Mouse (Mus musculus): Measurements from ENCODE around the gene Crybb1. TPM values are rescaled to one million over a fixed set of nuclear protein-coding genes. Genes with fewer than 3 reads are reported as not detected.
A peak's percentile ranks its signal among the peaks of the same experiment; 100 is the strongest.

Crybb1 gene
- polyA plus RNA-seq, 1 experiment from 2014 or later: 2.3 TPM

GRCm38 (mm10) chr5:112282780-112283482, 27.3 kb downstream of the Crybb1 start:
- WGBS: 72% methylated on average over 9 of the region's 9 CpGs

GRCm38 (mm10) chr5:112283543-112284202, 28.1 kb downstream of the Crybb1 start:
- H3K4me1 ChIP-seq: peaks cover 30% of the 10 kb centered on the region

More at GRCm38 (mm10) chr5:112282780-112283482, 27.3 kb downstream of the Crybb1 start:
- Histone ChIP-seq H3K4me1 (peaks cover 35% of the 10 kb centered on the region), H3K4me3 (no peak overlapping the region), H3K27me3 (no peaks in the 10 kb centered on the region), H3K9ac (no peak overlapping the region), H3K27ac (no peak overlapping the region), H3K4me2 (replicated peaks) (no peak overlapping the region), H3K9me3 (replicated peaks) (no peaks in the 10 kb centered on the region), H3K36me3 (no peaks in the 10 kb centered on the region)
- no peak for ATAC-seq (ENCODE audit: low FRiP score)

GRCm38 (mm10) chr5:112284203-112284582, 28.6 kb downstream of the Crybb1 start:
- Histone ChIP-seq H3K27ac (peak overlapping the region; percentile 48; the same call in 1 of the 2 replicates), H3K9ac (no peak overlapping the region), H3K4me2 (replicated peaks) (no peak overlapping the region), H3K9me3 (replicated peaks) (no peaks in the 10 kb centered on the region), H3K4me1 (peaks cover 29% of the 10 kb centered on the region), H3K27me3 (no peaks in the 10 kb centered on the region), H3K36me3 (no peaks in the 10 kb centered on the region), H3K4me3 (no peak overlapping the region)
- WGBS: 86% methylated on average over 7 of the region's 7 CpGs
- no peak for ATAC-seq (ENCODE audit: low FRiP score)

More at GRCm38 (mm10) chr5:112283543-112284202, 28.1 kb downstream of the Crybb1 start:
- Histone ChIP-seq H3K27ac (0 out of 2 replicates have a peak overlapping the region, but pooled peaks have one; percentile 48), H3K9ac (no peak overlapping the region), H3K36me3 (no peaks in the 10 kb centered on the region), H3K4me3 (no peak overlapping the region), H3K4me2 (replicated peaks) (no peak overlapping the region), H3K9me3 (replicated peaks) (no peaks in the 10 kb centered on the region), H3K27me3 (no peaks in the 10 kb centered on the region)
- no peak for ATAC-seq (ENCODE audit: low FRiP score)
- WGBS: 78% methylated on average over 10 of the region's 10 CpGs

- Histone ChIP-seq H3K27me3 (no peaks in the 10 kb centered on the region), H3K4me3 (no peak overlapping the region), H3K9me3 (replicated peaks) (no peaks in the 10 kb centered on the region), H3K36me3 (no peaks in the 10 kb centered on the region), H3K4me2 (replicated peaks) (no peak overlapping the region), H3K27ac (no peak overlapping the region), H3K9ac (no peak overlapping the region), H3K4me1 (peaks cover 21% of the 10 kb centered on the region)
- WGBS: 92% methylated on average over 7 of the region's 7 CpGs
- ATAC-seq (ENCODE audit: low FRiP score): no peak
Observed at GRCm38 (mm10) chr5:112285548-112286085, 30.0 kb downstream of the Crybb1 start.

GRCm38 (mm10) chr5:112286608-112286983, 31.0 kb downstream of the Crybb1 start:
- H3K9me3 ChIP-seq (replicated peaks): no peaks in the 10 kb centered on the region
- H3K9ac ChIP-seq: no peak overlapping the region
- no peak for ATAC-seq (ENCODE audit: low FRiP score)
- no peaks in the 10 kb centered on the region for H3K27me3 ChIP-seq
- H3K4me2 ChIP-seq (replicated peaks): no peak overlapping the region
- H3K27ac ChIP-seq: no peak overlapping the region
- WGBS: 88% methylated on average over 2 of the region's 2 CpGs
- peaks cover 12% of the 10 kb centered on the region for H3K4me1 ChIP-seq
- H3K36me3 ChIP-seq: no peaks in the 10 kb centered on the region
- no peak overlapping the region for H3K4me3 ChIP-seq

DNA sequence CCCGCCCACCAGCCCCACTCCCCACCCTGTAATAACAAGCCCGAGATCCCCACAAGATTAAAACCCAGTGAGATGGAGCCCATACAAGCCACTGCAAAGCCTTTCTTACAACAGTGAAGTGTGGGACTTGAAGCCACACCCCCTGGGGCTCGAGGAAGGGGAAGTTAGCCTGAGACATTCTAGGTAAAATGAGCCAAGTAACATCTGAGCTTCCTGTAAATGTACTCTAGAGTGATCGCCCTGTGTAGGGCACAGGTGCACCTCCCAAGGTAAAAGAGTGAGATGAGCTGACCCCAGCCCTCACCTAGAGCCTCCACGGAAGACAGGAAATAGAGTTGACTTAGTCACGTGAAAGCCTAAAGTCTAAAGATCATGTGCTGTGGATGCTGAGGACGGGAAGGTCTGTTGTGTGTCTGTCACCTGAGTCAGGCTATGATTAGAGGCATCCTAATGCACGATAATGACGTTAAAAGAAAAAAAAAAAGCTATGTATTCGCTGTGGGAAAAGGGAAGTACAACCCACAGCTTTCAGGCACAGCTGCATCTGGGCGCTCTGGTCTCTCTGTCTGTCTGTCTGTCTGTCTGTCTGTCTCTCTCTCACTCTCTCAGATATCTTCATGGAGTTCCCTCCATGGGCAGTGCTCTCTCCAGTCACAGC, 31.5 kb downstream of the Crybb1 start:
- Histone ChIP-seq H3K9me3 (replicated peaks) (no peaks in the 10 kb centered on the region), H3K9ac (no peak overlapping the region), H3K4me3 (no peak overlapping the region), H3K4me1 (peaks cover 11% of the 10 kb centered on the region), H3K4me2 (replicated peaks) (no peak overlapping the region), H3K36me3 (no peaks in the 10 kb centered on the region), H3K27me3 (no peaks in the 10 kb centered on the region), H3K27ac (no peak overlapping the region)
- WGBS: 86% methylated on average over 11 of the region's 11 CpGs
- no peak for ATAC-seq (ENCODE audit: low FRiP score)

DNA sequence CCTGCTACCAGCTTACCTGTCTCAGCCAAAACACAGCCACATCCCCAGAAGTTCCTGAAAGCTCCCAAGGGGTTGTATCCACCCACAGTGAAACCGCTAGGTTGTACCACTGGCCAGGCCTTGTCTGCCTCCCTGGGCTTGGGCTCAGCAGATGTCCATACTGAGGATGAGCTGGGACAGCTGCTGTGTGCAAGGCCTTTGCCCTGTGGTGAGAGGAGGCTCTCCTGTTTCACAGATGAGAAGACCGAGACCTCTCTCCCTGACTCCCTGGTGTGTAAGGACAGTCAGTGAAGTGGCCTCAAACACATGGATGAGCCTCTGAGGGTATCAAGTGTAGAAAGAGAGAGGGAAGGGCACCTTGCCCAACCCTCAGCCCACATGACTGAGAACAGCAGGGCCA, 32.0 kb downstream of the Crybb1 start:
- no peak overlapping the region for H3K27ac ChIP-seq
- no peak overlapping the region for H3K9ac ChIP-seq
- H3K36me3 ChIP-seq: no peaks in the 10 kb centered on the region
- H3K9me3 ChIP-seq (replicated peaks): no peaks in the 10 kb centered on the region
- H3K27me3 ChIP-seq: no peaks in the 10 kb centered on the region
- no peak for ATAC-seq (ENCODE audit: low FRiP score)
- 0 out of 2 replicates have a peak, but pooled peaks cover 10% of the 10 kb centered on the region for H3K4me1 ChIP-seq
- H3K4me3 ChIP-seq: no peak overlapping the region
- no peak overlapping the region for H3K4me2 ChIP-seq (replicated peaks)
- WGBS: 79% methylated on average over 2 of the region's 2 CpGs

GRCm38 (mm10) chr5:112288193-112289141, 32.9 kb downstream of the Crybb1 start:
- no peak for ATAC-seq (ENCODE audit: low FRiP score)
- 84% methylated on average over 9 of the region's 9 CpGs for WGBS
- no peak overlapping the region for H3K4me3 ChIP-seq
- no peak overlapping the region for H3K27ac ChIP-seq
- H3K36me3 ChIP-seq: no peaks in the 10 kb centered on the region
- H3K9ac ChIP-seq: no peak overlapping the region
- H3K27me3 ChIP-seq: no peaks in the 10 kb centered on the region
- 0 out of 2 replicates have a peak, but pooled peaks cover 10% of the 10 kb centered on the region for H3K4me1 ChIP-seq
- no peaks in the 10 kb centered on the region for H3K9me3 ChIP-seq (replicated peaks)
- H3K4me2 ChIP-seq (replicated peaks): no peak overlapping the region

DNA sequence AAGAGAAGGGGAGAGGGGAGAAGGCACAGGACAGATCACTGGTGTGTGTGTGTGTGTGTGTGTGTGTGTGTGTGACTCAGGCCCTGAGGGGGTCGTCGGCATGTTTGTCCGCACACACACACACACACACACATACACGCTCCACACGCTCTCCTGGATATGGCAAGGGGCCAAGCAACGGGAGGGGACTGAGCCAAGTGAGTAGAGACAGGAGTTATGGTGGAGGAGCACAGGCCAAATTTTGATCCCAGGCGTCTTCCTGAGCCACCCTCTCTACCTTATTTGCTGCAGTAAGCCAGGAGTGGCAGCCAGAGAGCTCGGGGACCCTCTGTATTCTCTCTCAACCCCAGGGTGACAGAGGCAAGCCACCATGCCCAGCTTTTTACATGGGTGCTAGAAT, 33.6 kb downstream of the Crybb1 start:
- Histone ChIP-seq H3K27me3 (no peaks in the 10 kb centered on the region), H3K9me3 (replicated peaks) (no peaks in the 10 kb centered on the region), H3K4me2 (replicated peaks) (no peak overlapping the region), H3K4me1 (0 out of 2 replicates have a peak, but pooled peaks cover 11% of the 10 kb centered on the region), H3K36me3 (no peaks in the 10 kb centered on the region), H3K27ac (no peak overlapping the region), H3K4me3 (no peak overlapping the region), H3K9ac (no peak overlapping the region)
- ATAC-seq (ENCODE audit: low FRiP score): no peak
- 80% methylated on average over 6 of the region's 8 CpGs for WGBS

DNA sequence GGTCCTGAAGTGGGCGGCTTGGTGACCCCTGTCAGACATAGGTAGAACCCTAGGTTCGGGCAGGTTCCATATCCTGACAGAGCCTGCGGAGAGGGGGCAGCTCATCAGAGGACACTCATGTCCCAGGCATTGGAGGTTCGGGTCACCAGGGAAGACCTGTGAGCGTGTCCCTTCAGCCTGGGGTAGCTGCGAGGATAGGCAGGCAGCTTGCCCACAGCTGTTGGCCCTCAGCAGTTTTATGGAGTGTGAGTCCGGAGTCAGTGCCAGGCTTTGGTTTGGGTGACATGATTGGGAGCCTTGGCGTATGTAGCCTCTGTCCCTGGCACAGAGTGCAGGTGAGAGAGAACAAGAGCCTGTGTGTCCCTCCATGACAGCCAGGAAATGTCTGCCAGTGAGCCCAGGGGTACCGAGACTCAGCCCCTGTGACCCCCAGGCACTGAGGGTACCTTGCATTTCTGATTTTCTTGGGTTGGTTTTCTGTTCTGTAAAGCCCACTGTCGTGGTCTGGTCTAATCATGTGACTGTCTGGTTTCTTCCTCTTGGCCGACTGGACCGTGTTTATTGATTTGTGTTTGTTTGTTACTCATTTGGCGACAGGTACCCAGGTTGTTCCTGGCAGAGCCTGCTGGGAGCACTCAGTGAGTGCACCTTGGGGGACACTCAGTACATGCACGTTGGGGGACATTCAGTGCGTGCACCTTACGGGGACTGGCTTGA, 34.4 kb downstream of the Crybb1 start:
- Histone ChIP-seq H3K27me3 (no peaks in the 10 kb centered on the region), H3K36me3 (no peaks in the 10 kb centered on the region), H3K9ac (no peak overlapping the region), H3K4me1 (peaks cover 19% of the 10 kb centered on the region), H3K9me3 (replicated peaks) (no peaks in the 10 kb centered on the region), H3K4me2 (replicated peaks) (no peak overlapping the region), H3K27ac (no peak overlapping the region), H3K4me3 (no peak overlapping the region)
- WGBS: 87% methylated on average over 16 of the region's 16 CpGs
- ATAC-seq (ENCODE audit: low FRiP score): no peak

DNA sequence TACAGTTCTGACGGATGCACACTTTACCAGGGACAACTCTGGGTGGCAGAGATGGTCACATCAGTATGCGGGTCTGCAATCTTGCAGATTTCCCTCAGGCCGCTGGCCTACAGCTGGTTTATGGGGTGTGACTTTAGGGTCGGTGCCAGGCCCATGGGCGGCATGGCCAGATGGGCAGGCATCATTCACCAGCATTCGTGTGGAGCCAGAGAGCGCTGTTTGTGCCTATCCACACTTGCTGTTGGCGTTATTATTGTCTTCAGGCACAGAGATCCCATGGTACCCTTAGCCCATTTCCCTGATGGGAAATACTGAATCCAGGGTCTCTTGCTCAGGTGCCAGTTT, 34.9 kb downstream of the Crybb1 start:
- ATAC-seq (ENCODE audit: low FRiP score): no peak
- peaks cover 24% of the 10 kb centered on the region for H3K4me1 ChIP-seq
- WGBS: 91% methylated on average over 8 of the region's 8 CpGs

More for the DNA sequence above, 34.9 kb downstream of the Crybb1 start:
- no peak overlapping the region for H3K4me2 ChIP-seq (replicated peaks)
- no peaks in the 10 kb centered on the region for H3K27me3 ChIP-seq
- no peaks in the 10 kb centered on the region for H3K9me3 ChIP-seq (replicated peaks)
- H3K36me3 ChIP-seq: no peaks in the 10 kb centered on the region
- no peak overlapping the region for H3K9ac ChIP-seq
- no peak overlapping the region for H3K4me3 ChIP-seq
- no peak overlapping the region for H3K27ac ChIP-seq

Measured in hindbrain, embryonic 12.5 days (tissue).